Mouse (Mus musculus) forebrain, embryonic 14.5 days (tissue): ENCODE measurements at regions not wholly inside any gene's neighbourhood (a gene's known extent, or its start where the extent isn't known, plus 50 kb on each side); places are given as distances from the start of the nearest gene placed in this dataset.
A peak's percentile ranks its signal among the peaks of the same experiment; 100 is the strongest.
"Not testable (repeated sequence)": the region's sequence is repeated elsewhere in the genome, so short reads cannot be mapped to it uniquely, and the experiment has no call there.

ENCODE experiments used
- ATAC-seq: fragments of 200-750 bp; cut with Nextera tagmentation; 2 replicates; pipeline ENCODE4 v1.8.0; 2017; ENCODE audit warnings: mild to moderate bottlenecking, moderate library complexity
- DNase-seq: peaks from one replicate; pipeline ENCODE4 v3.0.0-alpha.2; 2015; ENCODE audit warnings: low spot score
- H3K27ac ChIP-seq: fragments of 300-500 bp; sonication (generic); 2 replicates; pipeline ENCODE4 v1.5.1; 2014; ENCODE audit warnings: low read depth, mild to moderate bottlenecking, control low read depth, low read length, moderate library complexity
- H3K27me3 ChIP-seq: fragments of 300-500 bp; sonication (generic); replicated peaks from 2 replicates; pipeline ENCODE4 v1.6.1; 2014; ENCODE audit warnings: low read length, control low read depth, mixed read lengths; ENCODE audit not compliant: control insufficient read depth, insufficient read depth
- H3K36me3 ChIP-seq: fragments of 300-500 bp; sonication (generic); 2 replicates; pipeline ENCODE4 v1.6.1; 2014; ENCODE audit warnings: low read length, control low read depth; ENCODE audit not compliant: control insufficient read depth, insufficient read depth
- H3K4me1 ChIP-seq: fragments of 300-500 bp; sonication (generic); 2 replicates; pipeline ENCODE4 v1.6.1; 2014; ENCODE audit warnings: antibody characterized with exemption, low read length, control low read depth; ENCODE audit not compliant: control insufficient read depth, insufficient read depth
- H3K4me2 ChIP-seq: fragments of 300-500 bp; sonication (generic); 2 replicates; pipeline ENCODE4 v1.6.1; 2014; ENCODE audit warnings: mild to moderate bottlenecking, control low read depth, low read length
- H3K4me3 ChIP-seq: fragments of 300-500 bp; sonication (generic); 2 replicates; pipeline ENCODE4 v1.5.1; 2014; ENCODE audit warnings: low read depth, low read length, control low read depth
- H3K9ac ChIP-seq: fragments of 300-500 bp; sonication (generic); 2 replicates; pipeline ENCODE4 v1.6.1; 2014; ENCODE audit warnings: mild to moderate bottlenecking, low read length, control low read depth, moderate library complexity
- H3K9me3 ChIP-seq: fragments of 300-500 bp; sonication (generic); replicated peaks from 2 replicates; pipeline ENCODE4 v1.6.1; 2016; ENCODE audit warnings: low read length, control low read depth, mixed read lengths; ENCODE audit not compliant: control insufficient read depth
- WGBS: fragments of 180-500 bp; shearing (Covaris S2); extraction: QIAGEN DNeasy Blood & Tissue Kit; methylation state at CpG from one replicate; pipeline ENCODE4 v1.1.7; 2014; 5-methylcytosine and 5-hydroxymethylcytosine counted together

- Histone ChIP-seq H3K4me3 (no peak overlapping the region), H3K4me1 (no peaks in the 10 kb centered on the region), H3K27ac (no peak overlapping the region), H3K4me2 (no peak overlapping the region), H3K9ac (no peak overlapping the region), H3K36me3 (no peaks in the 10 kb centered on the region), H3K27me3 (no peaks in the 10 kb centered on the region), H3K9me3 (no peaks in the 10 kb centered on the region)
- DNase-seq (no peak), ATAC-seq (no peak)
- 77% methylated on average over 11 of the region's 11 CpGs for WGBS
These were observed 579.6 kb downstream of the Brinp3 start for GRCm38 (mm10) chr1:147074166-147074565.

- no peaks in the 10 kb centered on the region for H3K36me3 ChIP-seq
- no peak overlapping the region for H3K27ac ChIP-seq
- H3K9me3 ChIP-seq = no peaks in the 10 kb centered on the region
- ATAC-seq (peak; percentile 75), DNase-seq (peak; percentile 62)
- no peak overlapping the region for H3K4me2 ChIP-seq
- 36% methylated on average over 5 of the region's 5 CpGs for WGBS
- no peaks in the 10 kb centered on the region for H3K4me1 ChIP-seq
- H3K27me3 ChIP-seq = no peaks in the 10 kb centered on the region
- H3K9ac ChIP-seq = no peak overlapping the region
- no peak overlapping the region for H3K4me3 ChIP-seq
These were observed 589.7 kb downstream of the Brinp3 start for GRCm38 (mm10) chr1:147084129-147084799.

DNA sequence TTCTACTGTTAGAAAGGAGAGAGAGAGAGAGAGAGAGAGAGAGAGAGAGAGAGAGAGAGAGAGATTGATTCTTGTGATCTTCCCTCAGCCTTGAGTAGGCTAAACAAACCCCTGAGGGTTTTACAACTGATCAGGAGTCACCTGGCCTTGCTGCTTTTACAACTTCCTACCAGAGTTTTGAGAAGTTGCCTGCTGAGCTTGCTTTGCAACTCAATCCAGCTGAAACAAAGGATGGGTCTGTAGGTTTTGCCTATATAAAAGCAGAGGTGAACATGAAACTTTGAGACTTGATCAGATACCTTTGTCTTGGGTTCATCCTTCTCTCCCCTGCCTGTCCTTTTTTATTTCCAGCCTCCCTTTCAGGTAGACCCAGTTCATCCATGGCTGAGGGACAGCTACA is 631.0 kb downstream of the Brinp3 start:
- no peak for ATAC-seq
- Histone ChIP-seq H3K4me2 (no peak overlapping the region), H3K27me3 (no peaks in the 10 kb centered on the region), H3K4me3 (no peak overlapping the region), H3K4me1 (no peaks in the 10 kb centered on the region), H3K9ac (no peak overlapping the region), H3K36me3 (no peaks in the 10 kb centered on the region), H3K9me3 (no peaks in the 10 kb centered on the region), H3K27ac (no peak overlapping the region)
- DNase-seq = no peak

DNA sequence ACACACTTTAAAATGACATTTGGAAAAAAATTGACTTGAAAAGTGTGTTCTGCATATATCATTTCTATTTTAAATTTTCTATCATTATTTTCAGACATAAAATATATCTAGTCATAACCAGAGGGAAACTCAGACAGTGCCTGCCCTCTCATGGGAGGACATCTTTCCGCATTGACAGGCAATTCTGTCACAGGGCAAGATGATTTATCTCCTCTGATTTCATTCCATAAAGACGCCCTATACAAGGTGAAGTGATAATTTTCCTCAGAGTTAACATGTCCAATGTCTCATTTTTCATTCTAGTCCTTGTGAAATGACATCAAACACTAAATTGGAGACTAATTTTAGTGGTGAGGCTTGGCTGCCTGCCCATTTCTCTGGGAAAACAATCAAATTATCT is 643.6 kb downstream of the Brinp3 start:
- peak; percentile 24 for DNase-seq
- no peak for ATAC-seq
- H3K27ac ChIP-seq = no peak overlapping the region
- H3K4me1 ChIP-seq = no peaks in the 10 kb centered on the region
- H3K4me3 ChIP-seq = no peak overlapping the region
- H3K4me2 ChIP-seq = no peak overlapping the region
- H3K9ac ChIP-seq = no peak overlapping the region
- no peaks in the 10 kb centered on the region for H3K27me3 ChIP-seq
- no peaks in the 10 kb centered on the region for H3K36me3 ChIP-seq
- H3K9me3 ChIP-seq = no peaks in the 10 kb centered on the region
- 73% methylated on average over 2 of the region's 2 CpGs for WGBS

DNA sequence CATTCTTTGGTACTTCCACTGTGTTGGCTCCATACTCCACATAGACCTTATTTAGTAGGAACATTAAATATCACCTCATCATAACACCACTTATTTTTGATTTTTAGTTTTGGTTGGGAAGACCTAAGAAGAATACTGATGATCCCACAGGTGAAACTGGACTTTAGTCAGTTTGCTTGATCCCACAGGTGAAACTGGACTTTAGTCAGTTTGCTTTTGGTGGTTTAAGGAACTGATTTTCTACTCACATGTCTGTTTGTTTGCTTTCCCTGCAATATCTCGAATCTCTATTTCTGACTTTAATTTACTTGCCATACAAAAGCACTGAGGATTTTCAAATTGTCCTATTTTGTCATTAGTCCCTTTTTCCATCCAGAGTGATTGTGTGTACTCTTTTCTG is 680.8 kb downstream of the Brinp3 start:
- DNase-seq (no peak), ATAC-seq (no peak)
- 84% methylated on average over 1 of the region's 1 CpGs for WGBS
- Histone ChIP-seq H3K4me2 (no peak overlapping the region), H3K36me3 (no peaks in the 10 kb centered on the region), H3K27me3 (no peaks in the 10 kb centered on the region), H3K27ac (no peak overlapping the region), H3K4me1 (no peaks in the 10 kb centered on the region), H3K9me3 (no peaks in the 10 kb centered on the region), H3K9ac (no peak overlapping the region), H3K4me3 (no peak overlapping the region)

DNA sequence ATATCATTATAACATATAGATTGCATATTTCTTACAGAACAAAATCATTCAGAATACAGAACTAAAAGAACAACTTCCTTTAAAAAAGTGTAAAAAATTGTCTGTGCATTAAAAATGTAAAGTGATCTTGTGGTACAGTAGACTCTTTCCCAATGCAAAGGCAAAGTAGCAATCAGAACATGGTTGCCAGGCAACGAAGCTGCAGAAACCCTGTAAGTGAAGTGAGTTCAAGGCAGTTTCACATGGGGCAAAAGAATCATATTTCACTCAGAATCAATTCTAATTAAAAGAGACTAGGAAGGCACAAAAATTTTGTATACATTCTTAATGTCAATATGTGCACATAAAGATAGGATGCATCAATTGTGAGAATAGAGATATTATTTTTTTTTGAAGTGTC is 692.2 kb downstream of the Brinp3 start:
- Histone ChIP-seq H3K4me1 (no peaks in the 10 kb centered on the region; the same call in 1 of the 2 replicates), H3K27me3 (no peaks in the 10 kb centered on the region), H3K9ac (no peak overlapping the region), H3K4me3 (no peak overlapping the region), H3K36me3 (no peaks in the 10 kb centered on the region), H3K4me2 (no peak overlapping the region), H3K9me3 (no peaks in the 10 kb centered on the region), H3K27ac (no peak overlapping the region)
- DNase-seq (peak; percentile 69), ATAC-seq (peak; percentile 71; the same call in 1 of the 2 replicates)
- 50% methylated on average over 1 of the region's 1 CpGs for WGBS

- WGBS = 17% methylated on average over 6 of the region's 6 CpGs
- H3K4me3 ChIP-seq = no peak overlapping the region
- no peak overlapping the region for H3K9ac ChIP-seq
- no peaks in the 10 kb centered on the region for H3K27me3 ChIP-seq
- H3K9me3 ChIP-seq = no peaks in the 10 kb centered on the region
- H3K4me2 ChIP-seq = peak overlapping the region; percentile 32
- ATAC-seq (peak; percentile 88), DNase-seq (peak; percentile 75)
- no peaks in the 10 kb centered on the region for H3K36me3 ChIP-seq
- H3K27ac ChIP-seq = no peak overlapping the region
- no peaks in the 10 kb centered on the region; the same call in 1 of the 2 replicates for H3K4me1 ChIP-seq
These were observed 692.9 kb downstream of the Brinp3 start for GRCm38 (mm10) chr1:147187251-147188025.

DNA sequence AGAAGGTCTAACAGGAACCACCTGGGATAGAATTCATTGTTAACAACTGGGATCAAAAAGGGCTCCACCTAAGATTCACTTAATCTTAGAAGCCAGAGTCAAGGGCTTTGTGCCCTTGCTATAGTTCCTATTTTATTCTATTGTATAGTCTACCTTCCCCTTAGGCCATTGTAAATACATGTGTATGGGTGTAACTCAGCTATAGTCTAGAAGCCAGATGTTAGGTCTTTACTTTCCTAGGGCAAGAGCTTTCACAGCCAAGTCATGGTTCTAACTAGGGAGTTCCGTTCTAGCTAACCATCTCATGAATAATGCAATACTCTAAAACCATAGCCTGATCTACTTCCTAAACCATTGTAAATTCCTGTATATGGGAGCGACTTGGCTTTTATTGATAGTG is 705.4 kb downstream of the Brinp3 start:
- H3K9me3 ChIP-seq, H3K4me3 ChIP-seq, H3K9ac ChIP-seq, H3K36me3 ChIP-seq, H3K27me3 ChIP-seq, H3K4me1 ChIP-seq, H3K27ac ChIP-seq, DNase-seq, H3K4me2 ChIP-seq, ATAC-seq: not testable (repeated sequence)
- 80% methylated on average over 2 of the region's 2 CpGs for WGBS

GRCm38 (mm10) chr1:147214890-147215289 is 720.3 kb downstream of the Brinp3 start:
- H3K4me1 ChIP-seq, ATAC-seq, H3K9ac ChIP-seq, H3K27ac ChIP-seq, H3K4me3 ChIP-seq, DNase-seq, H3K27me3 ChIP-seq, H3K4me2 ChIP-seq, H3K36me3 ChIP-seq, H3K9me3 ChIP-seq: not testable (repeated sequence)
- 90% methylated on average over 7 of the region's 7 CpGs for WGBS
